Mouse (Mus musculus): ENCODE measurements around the gene Slco4c1. TPM values are rescaled to one million over a fixed set of nuclear protein-coding genes. Genes with fewer than 3 reads are reported as not detected.

The Slco4c1 gene
- 2.5 TPM for polyA plus RNA-seq (2015; fragmentation: Illumina TruSeq; extraction: RNeasy Lipid Tissue Mini Kit (QIAGEN cat#74804); ENCODE audit: low read depth, low replicate concordance)

GRCm38 (mm10) chr1:96871528-96872360 lies at the start of gene Slco4c1:
TSS of gene Slco4c1 (minus strand) at chr1:96872171.

All from brain, adult 10 weeks (tissue).